Mouse (Mus musculus): Measurements from ENCODE around the gene Efcab11.

The Efcab11 gene

DNA sequence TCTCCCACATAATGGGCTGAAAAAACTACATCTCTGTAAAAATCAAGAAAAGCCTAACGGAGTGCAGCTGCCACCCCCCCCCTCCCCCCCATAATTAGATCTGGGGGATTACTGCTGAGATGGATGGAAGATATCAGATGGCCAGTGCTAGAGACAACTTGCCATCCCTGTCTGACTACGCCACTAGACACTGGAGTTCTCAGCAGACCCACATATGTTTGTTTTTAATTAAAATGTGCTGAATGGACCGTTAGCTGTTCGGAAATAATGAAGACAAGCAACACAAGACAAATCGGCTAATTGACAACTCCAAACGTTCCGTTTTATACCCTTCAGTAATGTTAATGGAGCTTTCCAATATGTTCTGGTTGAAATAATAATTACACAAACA is 213.5 kb downstream of the Efcab11 start:
- no peak for DNase-seq

DNA sequence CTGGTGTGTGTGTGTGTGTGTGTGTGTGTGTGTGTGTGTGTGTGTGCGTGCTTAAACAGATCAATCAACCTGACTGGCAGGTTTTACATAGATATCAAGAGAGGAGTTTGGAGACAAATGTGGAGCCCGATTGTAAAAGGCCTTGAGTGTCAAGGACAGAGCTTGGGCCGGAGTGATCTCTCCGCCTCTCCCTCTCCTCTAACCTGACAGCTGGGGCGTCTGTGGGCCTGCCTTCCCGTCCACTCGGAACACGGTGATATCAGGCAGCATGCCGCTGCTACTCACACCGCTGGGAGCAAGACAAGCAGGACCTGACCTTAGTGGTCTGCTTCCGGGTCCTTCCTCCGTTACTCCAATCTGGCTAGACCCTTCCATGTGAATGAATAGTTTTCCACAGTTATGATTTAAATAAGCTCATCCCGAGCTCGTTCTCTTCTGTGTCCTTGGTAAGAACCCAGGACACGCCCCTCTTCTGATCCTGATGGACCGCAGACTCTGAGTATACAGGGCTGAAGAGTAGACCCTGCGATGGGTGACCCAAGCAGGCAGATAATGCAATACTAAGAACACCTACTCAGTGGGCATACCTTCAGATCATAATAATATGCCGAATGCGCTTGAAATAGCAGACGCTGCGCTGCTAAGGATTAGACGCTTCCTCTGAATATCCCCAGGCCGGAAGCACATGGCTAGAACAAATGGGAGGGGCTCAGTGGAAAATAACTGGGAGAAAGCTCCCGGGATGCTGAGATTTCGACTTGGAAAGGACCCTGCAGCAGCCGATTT is 214.1 kb downstream of the Efcab11 start:
- DNase-seq, result peak; percentile 34

DNA sequence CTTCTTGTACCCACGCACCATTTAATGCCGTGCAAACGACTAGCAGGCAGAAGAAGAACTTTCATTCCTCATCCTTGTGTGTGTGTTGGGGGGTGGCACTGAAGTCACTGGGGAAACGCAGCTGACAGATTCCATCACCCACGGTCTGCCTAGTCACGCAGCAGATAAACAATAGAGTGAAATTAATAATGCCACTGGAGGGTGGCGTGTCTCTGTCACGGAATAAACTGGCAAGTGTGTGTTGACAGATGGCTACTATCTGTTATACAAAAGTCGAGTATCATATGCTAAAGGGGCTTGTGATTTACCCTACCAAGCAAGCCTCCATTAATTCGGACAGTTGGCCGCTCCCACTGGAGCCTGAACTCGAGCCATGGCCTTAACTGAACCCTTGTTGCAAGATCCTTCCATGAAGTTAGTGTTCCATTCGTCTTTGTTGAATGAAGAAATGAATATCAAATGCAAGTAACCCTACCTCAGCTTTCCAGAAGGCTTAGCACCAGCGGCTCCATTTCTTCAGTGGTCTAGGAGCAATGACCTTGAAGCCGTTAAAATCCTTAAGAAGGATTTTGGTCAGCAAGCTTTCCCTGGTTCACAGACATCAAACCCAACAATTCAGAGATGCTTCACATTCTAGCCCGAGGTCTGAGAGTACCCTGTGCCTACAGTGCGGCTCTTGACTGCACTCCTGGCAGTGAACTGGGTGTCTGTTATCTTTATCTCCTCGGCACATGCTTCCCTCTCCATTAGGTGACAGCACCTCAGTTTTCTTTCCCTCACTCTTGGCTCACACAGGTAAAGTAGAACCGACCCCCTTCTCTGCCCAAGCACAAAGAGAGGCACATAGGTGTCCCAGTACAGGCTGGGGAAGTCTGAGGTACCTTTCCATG is 229.0 kb downstream of the Efcab11 start:
- DNase-seq, result no peak

DNA sequence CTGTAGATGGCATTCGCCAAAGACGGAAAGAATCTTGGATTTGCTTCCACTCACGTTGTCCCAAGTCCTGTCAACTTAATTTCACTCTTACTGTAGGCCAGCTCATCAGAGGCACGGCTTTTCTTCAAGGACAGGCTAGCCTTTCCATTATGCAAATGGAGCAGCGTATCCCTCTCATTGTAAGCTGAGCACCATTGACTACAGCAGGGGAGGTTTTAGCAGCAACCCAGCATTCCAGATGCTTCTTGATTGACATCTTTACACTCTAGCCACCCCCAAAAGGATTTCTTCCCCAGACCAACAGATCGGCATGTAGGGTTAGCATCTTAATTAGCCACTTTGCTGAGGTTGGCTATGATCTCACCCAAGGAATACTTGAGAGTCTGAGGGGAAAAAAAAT is 231.8 kb downstream of the Efcab11 start:
- DNase-seq, result no peak

DNA sequence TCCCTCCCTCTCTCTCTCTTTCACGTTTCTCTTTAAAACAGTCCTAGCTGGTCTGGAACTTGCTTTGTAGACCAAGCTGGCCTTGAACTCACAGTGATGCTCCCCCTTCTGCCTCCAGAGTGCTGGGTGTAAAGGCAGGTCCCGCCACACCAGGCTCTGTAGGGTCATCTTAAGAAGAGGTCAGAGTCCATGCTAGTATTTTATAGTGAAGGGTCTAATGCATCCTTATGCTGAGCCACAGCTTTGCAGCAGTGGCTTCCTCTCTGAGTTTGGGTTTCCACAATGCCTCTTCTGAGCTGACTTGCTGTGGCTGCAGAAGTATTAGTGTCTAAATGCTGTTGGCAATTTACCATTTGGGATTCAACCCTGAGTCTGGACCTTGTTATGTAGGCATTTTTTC is 234.5 kb downstream of the Efcab11 start:
- DNase-seq, result no peak

DNA sequence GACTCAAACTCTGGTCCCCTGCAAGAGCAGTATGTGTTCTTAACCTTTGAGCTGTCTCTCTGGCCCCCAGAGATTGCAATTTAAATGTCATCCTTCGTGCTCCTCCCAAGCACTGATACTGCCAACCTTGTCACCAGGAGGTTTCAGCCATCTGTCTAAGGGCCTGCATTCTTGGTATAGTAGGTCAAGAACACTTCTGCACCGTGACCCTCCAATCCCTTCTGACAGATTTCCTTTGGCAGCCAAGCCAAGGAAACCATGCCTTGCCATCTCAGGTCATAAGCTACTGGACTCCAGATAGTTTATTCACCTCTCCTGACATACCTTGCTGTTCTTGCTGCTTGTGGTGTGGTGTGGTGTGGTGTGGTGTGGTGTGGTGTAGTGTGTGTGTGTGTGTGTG is 235.5 kb downstream of the Efcab11 start:
- DNase-seq, result no peak

DNA sequence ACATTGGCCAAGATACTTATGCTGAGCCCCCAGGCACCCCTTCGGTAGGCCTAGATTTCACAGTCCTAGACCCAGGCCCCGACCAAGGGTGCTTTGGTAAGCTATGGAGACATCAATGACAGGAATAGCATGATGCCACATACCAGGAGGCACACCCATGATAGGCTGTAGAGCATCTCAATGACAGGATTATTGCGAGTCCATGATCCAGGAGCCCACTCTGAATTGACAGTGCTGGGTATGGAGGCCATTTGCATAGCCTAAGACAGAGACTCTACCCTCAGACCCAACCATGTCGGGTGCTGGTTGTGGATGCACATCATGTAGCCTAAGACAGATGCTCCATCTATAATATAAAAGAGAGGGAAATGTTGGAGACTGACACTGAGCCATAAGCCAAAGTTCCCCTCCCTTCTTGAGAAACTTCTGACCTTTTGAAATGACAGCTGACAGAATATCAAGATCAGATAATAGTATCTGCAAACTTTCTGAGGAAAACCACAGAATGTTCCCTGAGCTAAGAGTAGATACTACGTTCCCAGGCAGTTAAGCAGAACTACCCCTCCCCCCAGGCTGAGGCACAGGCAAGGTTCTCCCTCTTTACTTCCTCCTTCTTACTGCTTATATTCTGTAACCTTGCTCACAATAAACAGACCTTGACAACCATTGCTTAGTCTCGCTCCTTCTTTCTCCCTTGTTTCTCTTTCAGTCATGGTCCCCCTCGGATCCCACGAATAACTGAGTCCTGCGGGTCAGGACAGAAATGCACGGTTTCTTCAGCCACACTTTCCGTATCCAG is 237.5 kb downstream of the Efcab11 start:
- DNase-seq, result peak; percentile 84

DNA sequence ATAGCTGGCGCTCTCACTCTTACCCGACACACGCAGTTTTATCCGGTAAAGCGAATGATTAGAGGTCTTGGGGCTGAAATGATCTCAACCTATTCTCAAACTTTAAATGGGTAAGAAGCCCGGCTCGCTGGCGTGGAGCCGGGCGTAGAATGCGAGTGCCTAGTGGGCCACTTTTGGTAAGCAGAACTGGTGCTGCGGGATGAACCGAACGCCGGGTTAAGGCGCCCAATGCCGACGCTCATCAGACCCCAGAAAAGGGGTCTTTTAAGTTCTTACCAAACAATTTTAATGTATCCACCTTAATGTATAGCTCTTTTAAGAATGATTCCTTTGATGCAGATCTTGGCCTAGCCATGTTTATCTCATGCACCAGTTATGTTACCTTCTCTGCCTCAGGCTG is 238.8 kb downstream of the Efcab11 start:
- peak; percentile 42 for DNase-seq

DNA sequence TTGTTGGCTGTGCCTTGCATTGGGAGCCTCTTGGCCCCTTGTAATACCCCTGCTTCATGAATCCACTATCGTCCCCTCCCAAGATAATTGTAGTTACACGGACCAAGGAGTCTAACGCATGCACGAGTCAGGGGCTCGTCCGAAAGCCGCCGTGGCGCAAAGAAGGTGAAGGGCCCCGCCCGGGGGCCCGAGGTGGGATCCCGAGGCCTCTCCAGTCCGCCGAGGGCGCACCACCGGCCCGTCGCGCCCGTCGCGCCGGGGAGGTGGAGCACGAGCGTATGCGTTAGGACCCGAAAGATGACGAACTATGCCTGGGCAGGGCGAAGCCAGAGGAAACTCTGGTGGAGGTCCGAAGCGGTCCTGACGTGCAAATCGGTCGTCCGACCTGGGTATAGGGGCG is 239.3 kb downstream of the Efcab11 start:
- no peak for DNase-seq

Data from lung, postnatal 36 days (tissue).